Mouse (Mus musculus) intestine, postnatal 0 days (tissue): ENCODE results near the gene Inf2. TPM values are rescaled to one million over a fixed set of nuclear protein-coding genes. Genes with fewer than 3 reads are reported as not detected.

Experiments used
- ATAC-seq: fragments of 200-750 bp; cut with Nextera tagmentation; 2 replicates; pipeline ENCODE4 v1.8.0; 2017; ENCODE audit warnings: mild to moderate bottlenecking, moderate TSS enrichment, moderate library complexity
- H3K27ac ChIP-seq: fragments of 300-500 bp; sonication (generic); 2 replicates; pipeline ENCODE4 v1.5.1; 2014; ENCODE audit warnings: mild to moderate bottlenecking, low read depth, low read length, moderate library complexity
- H3K27me3 ChIP-seq: fragments of 300-500 bp; sonication (generic); replicated peaks from 2 replicates; pipeline ENCODE4 v1.6.1; 2014; ENCODE audit warnings: low read length, mixed read lengths; ENCODE audit not compliant: control insufficient read depth, insufficient read depth
- H3K36me3 ChIP-seq: fragments of 300-500 bp; sonication (generic); 2 replicates; pipeline ENCODE4 v1.6.1; 2014; ENCODE audit warnings: mild to moderate bottlenecking, moderate library complexity; ENCODE audit not compliant: control insufficient read depth, insufficient read depth
- H3K4me1 ChIP-seq: fragments of 300-500 bp; sonication (generic); replicated peaks from 2 replicates; pipeline ENCODE4 v1.6.1; 2014; ENCODE audit warnings: antibody characterized with exemption, low read length, mixed read lengths; ENCODE audit not compliant: control insufficient read depth, insufficient read depth
- H3K4me2 ChIP-seq: fragments of 300-500 bp; sonication (generic); replicated peaks from 2 replicates; pipeline ENCODE4 v1.6.1; 2014; ENCODE audit warnings: low read depth, mild to moderate bottlenecking, moderate library complexity
- H3K4me3 ChIP-seq: fragments of 300-500 bp; sonication (generic); 2 replicates; pipeline ENCODE4 v1.5.1; 2014; ENCODE audit warnings: low read depth, low read length
- H3K9ac ChIP-seq: fragments of 300-500 bp; sonication (generic); 2 replicates; pipeline ENCODE4 v1.6.1; 2014; ENCODE audit warnings: mild to moderate bottlenecking, low read depth, low read length
- H3K9me3 ChIP-seq: fragments of 300-500 bp; sonication (generic); 2 replicates; pipeline ENCODE4 v1.6.1; 2016; ENCODE audit warnings: mixed run types; ENCODE audit not compliant: control insufficient read depth
- CTCF ChIP-seq: sonication (generic); IDR thresholded peaks from 2 replicates; pipeline ENCODE4 v1.5.1; 2016; ENCODE audit warnings: low read depth, mild to moderate bottlenecking, control low read depth, antibody characterized with exemption, moderate library complexity
- WGBS: fragments of 180-500 bp; shearing (Covaris S2); extraction: QIAGEN DNeasy Blood & Tissue Kit; methylation state at CpG from one replicate; pipeline ENCODE4 v1.1.7; 2014; 5-methylcytosine and 5-hydroxymethylcytosine counted together
- polyA plus RNA-seq: library from polyadenylated mRNA; unstranded; fragments of >200 nt; fragmentation: Nextera tagmentation; extraction: Ambion mirVana; gene quantifications from 2 replicates; pipeline ENCODE4 v1.2.1, GENCODE M21; 2015

Inf2 gene
- 0.70 and 1.1 TPM in 2 replicates for polyA plus RNA-seq

DNA sequence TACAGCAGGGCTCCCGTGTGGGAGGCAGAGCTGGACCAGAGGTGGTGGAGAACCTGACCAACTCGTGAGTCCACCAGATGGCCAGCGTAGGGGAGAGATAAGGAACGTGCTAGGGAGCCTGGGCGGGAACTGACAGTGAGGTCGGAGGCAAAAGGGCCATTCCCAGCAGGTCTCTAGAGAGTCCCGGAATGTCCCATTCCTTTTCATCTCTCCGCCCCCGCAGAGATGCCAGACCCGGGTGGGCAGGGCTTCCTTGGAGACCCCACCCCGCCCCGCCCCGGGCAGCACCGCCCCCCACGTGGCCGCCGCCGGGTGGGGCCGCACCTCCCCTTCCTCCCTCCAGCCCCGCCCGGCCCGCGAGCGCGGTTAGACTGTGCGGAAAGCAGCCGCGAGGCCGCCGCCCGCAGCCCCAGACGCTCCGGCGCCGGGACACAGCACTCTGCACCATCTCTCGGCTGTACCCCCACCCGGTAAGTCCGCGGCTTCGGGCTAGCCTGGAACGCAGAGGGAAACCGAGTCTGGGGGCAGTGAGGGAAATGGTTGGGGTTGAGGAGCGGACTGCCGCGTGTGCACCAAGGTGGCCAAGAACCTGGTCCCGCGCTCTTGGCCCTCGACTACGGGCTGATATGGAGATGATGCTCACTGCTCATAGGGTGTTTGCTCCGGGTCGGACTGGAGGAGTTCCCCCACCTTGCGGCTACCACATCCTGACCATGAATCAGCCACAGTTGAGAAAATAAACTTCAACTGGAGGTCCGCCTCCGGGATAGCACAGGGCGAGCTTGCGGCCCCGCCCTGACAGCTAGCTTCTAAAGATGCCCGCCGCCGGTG, at the start of gene Inf2:
Gene Inf2 (plus strand): TSS at position 359 of the 831 bp plus-strand sequence.
- TF ChIP-seq CTCF: 0 out of 2 replicates have a peak, but pooled peaks have one; percentile 8
- Histone ChIP-seq H3K9me3 (no peaks in the 10 kb centered on the region), H3K4me2 (peak within 1 kb of the TSS; percentile 87), H3K36me3 (no peaks in the 10 kb centered on the region), H3K4me1 (peaks cover 18% of the 10 kb centered on the region), H3K9ac (peak within 1 kb of the TSS; percentile 41), H3K27ac (no peak within 1 kb of the TSS), H3K4me3 (peak within 1 kb of the TSS; percentile 48), H3K27me3 (peaks cover 8% of the 10 kb centered on the region; the same call in 1 of the 2 replicates)
- peak; percentile 60 for ATAC-seq
- WGBS: under 1% methylated on average over 59 of the region's 60 CpGs

DNA sequence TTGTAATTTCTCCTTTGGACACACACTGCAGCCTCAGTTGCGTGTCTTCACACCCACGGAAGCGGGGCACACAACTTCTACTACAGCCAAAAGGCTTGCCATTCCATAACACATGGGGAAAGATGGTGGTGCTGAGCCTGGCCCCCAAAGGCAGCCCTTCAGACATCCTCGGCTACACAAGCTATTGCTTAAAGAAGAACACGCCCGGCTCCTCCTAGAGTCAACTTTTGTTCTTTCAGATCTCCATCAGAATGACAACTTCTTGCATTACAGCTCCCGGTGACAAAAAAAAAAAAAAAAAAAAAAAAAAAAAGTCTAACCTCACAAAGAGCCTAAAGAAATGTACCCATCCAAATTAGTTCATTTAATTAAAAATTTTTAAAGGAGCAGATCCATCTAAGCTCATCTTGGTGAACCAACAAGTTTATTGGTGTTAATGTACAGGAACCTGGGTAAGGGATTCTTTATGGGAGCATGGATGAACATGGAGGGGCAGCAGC, 49.1 kb upstream of the Inf2 start:
- H3K4me2 ChIP-seq: no peak overlapping the region
- H3K27me3 ChIP-seq: no peaks in the 10 kb centered on the region
- H3K36me3 ChIP-seq: no peaks in the 10 kb centered on the region
- no peak for TF ChIP-seq CTCF
- no peak overlapping the region for H3K9ac ChIP-seq
- H3K4me1 ChIP-seq: no peaks in the 10 kb centered on the region
- no peaks in the 10 kb centered on the region for H3K9me3 ChIP-seq
- no peak overlapping the region for H3K4me3 ChIP-seq
- 85% methylated on average over 7 of the region's 7 CpGs for WGBS
- no peak for ATAC-seq
- H3K27ac ChIP-seq: no peak overlapping the region

GRCm38 (mm10) chr12:112540321-112540720, 48.3 kb upstream of the Inf2 start:
- Histone ChIP-seq H3K4me2 (no peak overlapping the region), H3K4me3 (no peak overlapping the region), H3K36me3 (no peaks in the 10 kb centered on the region), H3K27ac (no peak overlapping the region), H3K9ac (no peak overlapping the region), H3K9me3 (no peaks in the 10 kb centered on the region), H3K27me3 (no peaks in the 10 kb centered on the region), H3K4me1 (no peaks in the 10 kb centered on the region)
- TF ChIP-seq CTCF: no peak
- no peak for ATAC-seq
- 94% methylated on average over 12 of the region's 12 CpGs for WGBS

- TF ChIP-seq CTCF: no peak
- no peak overlapping the region for H3K4me2 ChIP-seq
- H3K4me3 ChIP-seq: no peak overlapping the region
- H3K9ac ChIP-seq: no peak overlapping the region
- no peaks in the 10 kb centered on the region for H3K9me3 ChIP-seq
- no peak for ATAC-seq
- no peak overlapping the region for H3K27ac ChIP-seq
- H3K4me1 ChIP-seq: no peaks in the 10 kb centered on the region
- 79% methylated on average over 8 of the region's 8 CpGs for WGBS
- no peaks in the 10 kb centered on the region for H3K36me3 ChIP-seq
- no peaks in the 10 kb centered on the region for H3K27me3 ChIP-seq
These were observed 47.0 kb upstream of the Inf2 start for GRCm38 (mm10) chr12:112541483-112542091.

DNA sequence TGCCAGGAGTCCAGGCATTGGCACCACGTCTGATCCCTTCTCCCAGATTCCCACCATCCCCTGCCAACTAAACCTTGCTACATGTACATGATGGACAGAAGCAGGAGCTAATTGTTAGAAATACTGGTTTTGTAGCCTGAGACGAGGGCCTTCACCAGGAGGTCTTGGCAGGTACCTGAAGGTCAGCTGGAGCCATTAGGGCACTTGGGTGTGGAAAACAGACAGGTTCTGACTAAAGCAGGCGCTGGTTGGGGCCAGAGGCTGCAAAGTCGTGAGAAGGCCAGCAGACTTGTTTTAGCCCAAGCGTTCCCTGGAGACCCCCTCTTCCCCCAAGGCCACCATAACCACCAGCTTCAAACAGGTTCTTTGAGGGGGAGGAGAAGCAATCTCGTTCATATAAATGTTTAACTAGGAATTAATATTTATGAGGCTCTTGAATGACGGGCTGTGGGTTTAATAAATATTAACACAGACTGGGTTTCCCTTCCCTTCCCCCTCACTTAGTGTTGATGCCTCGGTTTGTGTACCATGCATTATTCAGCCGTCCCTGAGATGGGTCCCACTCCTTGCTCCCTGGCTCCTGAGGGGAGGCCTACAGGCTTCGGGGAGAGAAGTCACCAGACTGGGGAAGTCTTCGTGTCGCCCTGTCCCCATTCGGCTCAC, 46.2 kb upstream of the Inf2 start:
- Histone ChIP-seq H3K9ac (no peak overlapping the region), H3K36me3 (no peaks in the 10 kb centered on the region), H3K4me1 (no peaks in the 10 kb centered on the region), H3K4me3 (no peak overlapping the region), H3K27me3 (no peaks in the 10 kb centered on the region), H3K4me2 (0 out of 2 replicates have a peak overlapping the region, but pooled peaks have one; percentile 24), H3K27ac (no peak overlapping the region), H3K9me3 (no peaks in the 10 kb centered on the region)
- no peak for TF ChIP-seq CTCF
- 50% methylated on average over 13 of the region's 13 CpGs for WGBS
- ATAC-seq: no peak; the same call in 1 of the 2 replicates

DNA sequence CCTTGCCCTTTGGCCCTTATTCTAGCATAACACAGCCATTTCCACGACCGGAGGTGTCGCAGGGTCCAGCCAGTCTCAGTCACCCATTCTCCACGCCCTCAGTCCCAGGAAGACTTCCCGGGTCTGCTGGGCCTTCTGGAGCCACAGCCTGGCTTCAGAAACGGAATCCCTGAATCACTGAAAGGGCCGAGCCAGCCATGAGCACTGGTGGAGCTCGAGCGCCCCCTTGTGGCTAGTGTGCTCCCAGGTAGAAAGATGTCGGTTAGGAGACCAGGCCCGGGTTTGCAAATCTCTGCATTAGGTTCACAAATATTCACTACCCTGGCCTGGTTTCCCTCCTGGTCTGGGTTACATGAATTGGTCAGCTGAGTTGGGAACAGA, 45.7 kb upstream of the Inf2 start:
- WGBS: 2% methylated on average over 11 of the region's 11 CpGs
- no peaks in the 10 kb centered on the region for H3K9me3 ChIP-seq
- no peak overlapping the region for H3K27ac ChIP-seq
- 0 out of 2 replicates have a peak overlapping the region, but pooled peaks have one; percentile 24 for H3K4me2 ChIP-seq
- ATAC-seq: peak; percentile 52
- H3K4me3 ChIP-seq: no peak overlapping the region
- no peaks in the 10 kb centered on the region for H3K4me1 ChIP-seq
- TF ChIP-seq CTCF: peak; percentile 98
- H3K27me3 ChIP-seq: no peaks in the 10 kb centered on the region
- H3K36me3 ChIP-seq: no peaks in the 10 kb centered on the region
- no peak overlapping the region for H3K9ac ChIP-seq
